Mouse (Mus musculus): ENCODE data around the gene Cep41. TPM values are rescaled to one million over a fixed set of nuclear protein-coding genes. Genes with fewer than 3 reads are reported as not detected.

The Cep41 gene
- polyA plus RNA-seq, 1 experiment from 2014 or later = 17.9 TPM

DNA sequence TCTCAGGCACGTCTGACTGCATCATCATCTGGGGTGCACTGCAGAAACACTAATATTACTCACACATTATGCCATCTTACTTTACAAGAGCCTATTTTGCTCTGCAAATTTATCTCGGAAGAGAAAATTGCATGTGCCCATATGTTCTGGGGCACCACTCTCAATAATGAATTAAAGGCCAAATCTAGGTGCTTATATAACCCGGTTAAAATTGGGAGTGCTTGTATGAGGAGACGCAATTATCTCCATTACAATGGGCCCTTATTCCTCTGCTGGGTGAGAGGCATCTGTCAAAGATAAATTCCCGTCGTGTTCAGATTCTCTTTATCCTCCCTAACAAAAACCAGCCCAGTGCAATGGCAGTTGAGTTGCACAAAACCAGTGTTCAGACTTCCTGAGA, 28.8 kb downstream of the Cep41 start:
- WGBS = 26% methylated on average over 6 of the region's 6 CpGs
- no peak for DNase-seq (ENCODE audit: low spot score)
- peaks cover 79% of the 10 kb centered on the region for H3K4me1 ChIP-seq

DNA sequence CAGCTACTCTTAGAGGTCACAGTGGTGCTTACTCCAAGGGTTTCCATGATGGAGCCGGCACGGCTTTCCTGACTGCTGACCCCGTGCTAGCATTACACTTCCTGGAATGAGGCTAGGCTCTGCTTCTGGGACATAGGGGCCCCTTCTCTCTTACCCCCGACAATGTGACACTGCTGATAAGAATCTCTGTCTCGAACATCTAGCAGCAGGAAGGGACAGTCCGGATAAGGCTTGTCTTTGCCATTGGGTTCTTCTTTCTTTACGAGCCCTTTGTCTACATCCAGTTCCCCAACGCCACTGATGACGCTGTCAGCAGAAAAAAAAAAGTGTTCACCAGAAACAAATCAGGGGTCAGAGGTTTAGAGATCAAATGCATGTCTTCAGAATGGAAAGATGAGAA, 34.9 kb downstream of the Cep41 start:
- Histone ChIP-seq H3K27ac (replicated peaks) (peak overlapping the region; percentile 73), H3K27me3 (replicated peaks; ENCODE audit: low read depth, poor library complexity, severe bottlenecking) (0 out of 2 replicates have a peak, but pooled peaks cover 5% of the 10 kb centered on the region), H3K4me1 (peaks cover 70% of the 10 kb centered on the region), H3K4me3 (no peak overlapping the region), H3K36me3 (replicated peaks) (peaks cover 26% of the 10 kb centered on the region), H3K9me3 (no peaks in the 10 kb centered on the region)
- DNase-seq (ENCODE audit: low spot score) = no peak
- WGBS = 67% methylated on average over 9 of the region's 9 CpGs

More for the DNA sequence above, 28.8 kb downstream of the Cep41 start:
- peaks cover 6% of the 10 kb centered on the region; the same call in 1 of the 2 replicates for H3K36me3 ChIP-seq (replicated peaks)
- no peak overlapping the region for H3K4me3 ChIP-seq
- no peaks in the 10 kb centered on the region for H3K9me3 ChIP-seq
- H3K27ac ChIP-seq (replicated peaks) = peak overlapping the region; percentile 83
- H3K27me3 ChIP-seq (replicated peaks; ENCODE audit: low read depth, poor library complexity, severe bottlenecking) = no peaks in the 10 kb centered on the region; the same call in 1 of the 2 replicates

DNA sequence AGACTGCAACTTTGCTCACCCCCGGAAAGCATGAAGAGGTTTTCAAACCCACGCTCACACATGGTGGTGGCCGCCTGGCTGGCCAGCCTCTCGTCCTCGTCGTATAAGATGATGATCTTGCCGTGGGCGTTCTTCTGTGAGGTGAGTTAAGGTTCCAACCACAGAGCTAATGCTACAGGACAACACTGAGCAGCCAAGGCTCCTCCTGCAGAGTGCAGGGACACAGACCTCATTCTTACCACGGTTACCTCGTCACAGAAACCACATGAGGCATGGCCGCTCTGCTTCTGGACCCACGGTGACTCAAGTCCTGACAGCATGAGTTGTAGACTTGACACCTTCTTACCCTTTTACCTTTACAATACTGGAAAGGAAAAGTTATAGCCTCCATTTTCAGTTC, 36.3 kb downstream of the Cep41 start:
- peaks cover 81% of the 10 kb centered on the region for H3K4me1 ChIP-seq
- peaks cover 26% of the 10 kb centered on the region for H3K36me3 ChIP-seq (replicated peaks)

DNA sequence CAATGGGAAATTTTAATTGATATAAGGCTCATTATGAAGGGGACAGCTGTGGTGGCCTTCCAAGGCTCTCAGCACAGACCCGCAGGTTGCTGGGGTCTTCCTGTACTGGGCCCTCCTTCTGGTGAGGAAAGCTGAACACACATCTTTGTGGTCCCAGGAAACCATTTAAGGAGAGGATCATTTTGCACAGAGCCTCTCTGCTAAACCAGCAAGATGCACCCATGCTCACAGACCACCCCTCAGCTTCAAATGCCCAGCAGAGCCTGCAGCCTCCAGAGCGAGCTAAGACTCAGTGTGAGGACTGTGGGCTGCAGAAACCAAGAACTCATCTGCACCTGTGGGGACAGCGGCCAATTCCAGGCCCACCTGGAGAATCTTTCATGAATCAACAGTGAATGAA, 38.6 kb downstream of the Cep41 start:
- 78% methylated on average over 3 of the region's 3 CpGs for WGBS
- Histone ChIP-seq H3K4me1 (peaks cover 66% of the 10 kb centered on the region), H3K9me3 (no peaks in the 10 kb centered on the region), H3K4me3 (no peak overlapping the region), H3K27ac (replicated peaks) (peak overlapping the region; percentile 85), H3K27me3 (replicated peaks; ENCODE audit: low read depth, poor library complexity, severe bottlenecking) (0 out of 2 replicates have a peak, but pooled peaks cover 5% of the 10 kb centered on the region), H3K36me3 (replicated peaks) (peaks cover 20% of the 10 kb centered on the region)
- no peak for DNase-seq (ENCODE audit: low spot score)

More for the DNA sequence above, 36.3 kb downstream of the Cep41 start:
- no peak for DNase-seq (ENCODE audit: low spot score)
- WGBS = 95% methylated on average over 12 of the region's 12 CpGs
- H3K27ac ChIP-seq (replicated peaks) = peak overlapping the region; percentile 85
- no peaks in the 10 kb centered on the region for H3K9me3 ChIP-seq
- 0 out of 2 replicates have a peak, but pooled peaks cover 5% of the 10 kb centered on the region for H3K27me3 ChIP-seq (replicated peaks; ENCODE audit: low read depth, poor library complexity, severe bottlenecking)
- no peak overlapping the region for H3K4me3 ChIP-seq

DNA sequence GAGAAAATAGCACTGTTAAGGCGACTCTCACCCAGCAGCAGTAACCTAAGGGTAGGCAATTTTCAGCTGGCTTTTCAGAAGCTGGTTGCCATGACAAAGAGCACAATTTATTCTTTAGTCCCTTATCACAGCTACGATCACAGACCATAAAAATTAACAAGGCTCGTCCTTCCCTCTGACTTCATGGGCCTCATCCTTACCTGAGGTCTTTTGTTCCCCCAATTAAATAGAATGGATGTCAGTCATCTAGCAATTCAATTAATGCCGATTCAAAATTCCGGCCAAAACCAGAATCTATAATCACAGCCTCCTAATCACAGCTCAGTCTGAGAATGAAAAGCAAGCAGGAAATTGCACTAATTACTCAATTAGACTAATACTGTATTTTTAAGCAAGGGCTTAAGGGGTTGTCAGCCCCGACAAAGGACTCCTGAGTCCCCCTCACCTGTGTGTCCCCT, 39.1 kb downstream of the Cep41 start:
- H3K27me3 ChIP-seq (replicated peaks; ENCODE audit: low read depth, poor library complexity, severe bottlenecking) = 0 out of 2 replicates have a peak, but pooled peaks cover 5% of the 10 kb centered on the region
- H3K4me1 ChIP-seq = peaks cover 71% of the 10 kb centered on the region
- peaks cover 20% of the 10 kb centered on the region for H3K36me3 ChIP-seq (replicated peaks)
- peak overlapping the region; percentile 85 for H3K27ac ChIP-seq (replicated peaks)
- H3K4me3 ChIP-seq = no peak overlapping the region
- no peak for DNase-seq (ENCODE audit: low spot score)
- WGBS = 33% methylated on average over 6 of the region's 6 CpGs
- H3K9me3 ChIP-seq = no peaks in the 10 kb centered on the region

DNA sequence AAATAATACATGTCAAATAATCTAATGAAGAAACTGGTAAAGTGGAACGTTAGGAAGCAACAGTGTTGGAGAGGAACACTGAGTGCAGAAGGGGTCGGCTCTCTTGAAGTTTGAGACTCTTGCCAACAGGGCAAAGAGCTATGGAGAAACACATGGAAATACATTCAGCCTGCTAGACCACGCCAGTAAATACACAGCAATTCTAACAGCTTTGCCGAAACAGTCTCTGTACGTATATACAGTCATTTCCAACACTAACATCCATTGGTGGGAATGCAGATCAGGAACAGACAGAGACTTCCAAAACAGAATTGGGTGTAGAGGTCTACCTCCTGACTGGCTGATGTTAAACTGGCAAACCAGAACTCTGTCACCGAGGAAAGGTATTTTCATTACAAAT, 40.0 kb downstream of the Cep41 start:
- no peak overlapping the region for H3K4me3 ChIP-seq
- H3K36me3 ChIP-seq (replicated peaks) = peaks cover 14% of the 10 kb centered on the region
- DNase-seq (ENCODE audit: low spot score) = no peak
- H3K4me1 ChIP-seq = peaks cover 67% of the 10 kb centered on the region
- 0 out of 2 replicates have a peak, but pooled peaks cover 5% of the 10 kb centered on the region for H3K27me3 ChIP-seq (replicated peaks; ENCODE audit: low read depth, poor library complexity, severe bottlenecking)
- no peaks in the 10 kb centered on the region for H3K9me3 ChIP-seq
- H3K27ac ChIP-seq (replicated peaks) = peak overlapping the region; percentile 85
- WGBS = 83% methylated on average over 6 of the region's 6 CpGs

DNA sequence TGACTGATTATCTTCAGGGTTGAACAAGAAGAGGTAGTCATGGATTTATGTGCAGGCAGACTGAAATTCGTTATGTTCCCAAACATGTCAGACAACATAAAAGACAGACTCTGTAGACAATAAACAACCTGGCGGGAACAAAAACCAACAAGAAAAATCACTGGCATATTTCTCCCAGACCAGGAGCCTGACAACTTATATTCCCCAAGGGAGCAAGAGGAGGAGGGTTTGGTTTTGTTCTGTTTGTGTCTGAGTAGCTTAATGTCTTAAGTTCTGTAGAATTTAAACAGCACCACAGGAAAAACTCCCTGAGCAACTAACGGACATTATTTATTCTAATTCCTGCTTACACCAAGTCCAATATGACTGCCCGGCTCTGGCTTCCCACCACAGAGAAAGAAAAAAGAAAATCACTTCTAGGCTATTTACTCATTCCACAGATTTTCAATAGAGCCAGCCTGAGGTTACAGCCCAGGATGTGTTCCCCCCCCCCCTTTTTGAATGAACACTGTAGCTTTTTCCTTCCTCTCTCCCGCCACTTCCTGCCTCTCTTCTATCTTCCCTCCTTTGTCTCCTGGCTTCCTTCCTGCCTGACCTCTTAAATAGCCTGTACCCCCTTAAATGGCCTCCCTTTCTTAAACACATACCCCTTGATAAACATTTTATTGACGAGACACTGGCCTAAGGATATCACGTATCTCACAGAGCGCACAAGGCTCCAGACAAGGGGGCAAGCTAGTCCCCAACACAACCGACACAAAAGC, 40.9 kb downstream of the Cep41 start:
- H3K27me3 ChIP-seq (replicated peaks; ENCODE audit: low read depth, poor library complexity, severe bottlenecking) = 0 out of 2 replicates have a peak, but pooled peaks cover 5% of the 10 kb centered on the region
- H3K4me1 ChIP-seq = peaks cover 63% of the 10 kb centered on the region
- DNase-seq (ENCODE audit: low spot score) = no peak
- WGBS = 41% methylated on average over 9 of the region's 9 CpGs
- peak overlapping the region; percentile 85 for H3K27ac ChIP-seq (replicated peaks)
- peaks cover 9% of the 10 kb centered on the region; the same call in 1 of the 2 replicates for H3K36me3 ChIP-seq (replicated peaks)
- no peaks in the 10 kb centered on the region for H3K9me3 ChIP-seq
- no peak overlapping the region for H3K4me3 ChIP-seq

DNA sequence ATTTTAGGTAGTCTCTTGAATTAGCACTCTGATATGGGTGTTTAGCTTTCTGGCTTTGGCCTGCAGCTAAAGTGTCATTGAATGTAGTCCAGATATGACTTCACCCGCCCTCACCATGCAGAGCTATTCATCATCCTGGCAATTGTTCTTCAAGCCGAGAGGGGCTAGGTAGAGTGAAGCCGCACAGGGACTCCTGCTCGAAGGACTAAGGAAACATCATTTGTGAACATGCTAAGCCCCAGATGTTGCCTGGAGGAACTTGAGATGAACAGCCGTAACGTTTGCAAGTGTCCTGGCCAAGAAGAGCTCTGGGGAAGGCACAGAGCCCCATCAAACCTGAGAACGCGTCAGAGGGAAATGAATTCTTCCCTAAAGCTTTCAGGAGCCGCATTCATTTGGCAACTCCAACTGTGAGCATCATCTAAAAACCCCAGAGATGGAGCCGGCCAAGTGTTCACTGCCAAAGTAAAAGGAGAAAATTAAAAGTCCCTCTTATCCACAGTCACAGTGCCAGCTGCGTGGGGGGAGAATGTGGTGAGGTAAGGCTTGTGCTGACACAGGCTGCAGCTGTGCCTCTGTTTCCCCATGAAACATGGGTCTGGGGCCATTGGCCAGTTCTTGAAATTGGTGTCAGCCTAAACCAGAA, 43.8 kb downstream of the Cep41 start:
- WGBS = 88% methylated on average over 11 of the region's 11 CpGs
- peaks cover 50% of the 10 kb centered on the region for H3K4me1 ChIP-seq

DNA sequence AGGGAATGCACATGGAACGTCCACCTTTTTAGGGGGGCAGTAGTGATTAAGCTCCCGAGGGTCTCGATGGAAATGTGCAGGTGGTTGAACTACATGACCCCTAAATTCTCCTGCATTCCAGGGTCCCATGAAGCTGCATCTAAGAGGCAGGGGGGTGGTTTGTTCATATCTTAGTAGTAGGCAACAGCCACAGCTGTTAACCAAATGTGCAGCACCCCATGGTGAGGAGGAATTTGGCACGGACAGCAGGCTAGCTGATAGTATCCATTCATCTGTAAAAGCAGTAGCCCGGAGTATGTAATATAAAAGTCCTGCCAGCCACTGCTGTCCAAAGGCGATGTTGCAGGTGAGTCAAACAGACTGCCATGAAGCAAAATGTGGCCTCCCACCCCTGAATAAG, 48.2 kb downstream of the Cep41 start:
- no peaks in the 10 kb centered on the region for H3K36me3 ChIP-seq (replicated peaks)
- peaks cover 36% of the 10 kb centered on the region for H3K4me1 ChIP-seq
- H3K9me3 ChIP-seq = 0 out of 2 replicates have a peak, but pooled peaks cover 1% of the 10 kb centered on the region
- no peaks in the 10 kb centered on the region for H3K27me3 ChIP-seq (replicated peaks; ENCODE audit: low read depth, poor library complexity, severe bottlenecking)
- H3K27ac ChIP-seq (replicated peaks) = 0 out of 2 replicates have a peak overlapping the region, but pooled peaks have one; percentile 71
- no peak overlapping the region for H3K4me3 ChIP-seq
- 67% methylated on average over 6 of the region's 6 CpGs for WGBS
- no peak for DNase-seq (ENCODE audit: low spot score)

More for the DNA sequence above, 43.8 kb downstream of the Cep41 start:
- Histone ChIP-seq H3K4me3 (no peak overlapping the region), H3K27ac (replicated peaks) (peak overlapping the region; percentile 85), H3K9me3 (no peaks in the 10 kb centered on the region), H3K36me3 (replicated peaks) (no peaks in the 10 kb centered on the region), H3K27me3 (replicated peaks; ENCODE audit: low read depth, poor library complexity, severe bottlenecking) (no peaks in the 10 kb centered on the region)
- no peak for DNase-seq (ENCODE audit: low spot score)

DNA sequence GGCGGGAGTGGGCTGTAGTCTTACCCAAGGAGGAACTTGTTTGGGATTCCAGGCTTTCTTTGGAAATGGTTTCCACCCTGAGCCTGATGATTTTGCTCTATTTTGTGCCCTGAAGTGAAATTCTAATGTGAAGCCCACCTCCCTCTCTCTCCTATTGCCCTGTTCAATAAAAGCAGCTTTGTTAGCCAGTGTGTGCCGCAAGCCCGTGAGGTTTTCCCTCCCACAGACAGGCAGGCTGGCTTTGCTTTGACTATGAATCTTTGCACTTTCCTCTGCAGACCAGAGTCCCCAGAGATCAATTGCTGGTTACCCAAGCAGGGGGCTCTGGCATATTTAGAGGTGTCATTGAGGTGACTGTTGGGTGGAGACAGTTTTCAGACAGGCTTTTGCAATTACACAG, 49.1 kb downstream of the Cep41 start:
- Histone ChIP-seq H3K27me3 (replicated peaks; ENCODE audit: low read depth, poor library complexity, severe bottlenecking) (no peaks in the 10 kb centered on the region), H3K4me1 (peaks cover 30% of the 10 kb centered on the region), H3K4me3 (no peak overlapping the region), H3K9me3 (peaks cover 6% of the 10 kb centered on the region; the same call in 1 of the 2 replicates), H3K27ac (replicated peaks) (peak overlapping the region; percentile 71), H3K36me3 (replicated peaks) (no peaks in the 10 kb centered on the region)
- no peak for DNase-seq (ENCODE audit: low spot score)
- 40% methylated on average over 3 of the region's 3 CpGs for WGBS

DNA sequence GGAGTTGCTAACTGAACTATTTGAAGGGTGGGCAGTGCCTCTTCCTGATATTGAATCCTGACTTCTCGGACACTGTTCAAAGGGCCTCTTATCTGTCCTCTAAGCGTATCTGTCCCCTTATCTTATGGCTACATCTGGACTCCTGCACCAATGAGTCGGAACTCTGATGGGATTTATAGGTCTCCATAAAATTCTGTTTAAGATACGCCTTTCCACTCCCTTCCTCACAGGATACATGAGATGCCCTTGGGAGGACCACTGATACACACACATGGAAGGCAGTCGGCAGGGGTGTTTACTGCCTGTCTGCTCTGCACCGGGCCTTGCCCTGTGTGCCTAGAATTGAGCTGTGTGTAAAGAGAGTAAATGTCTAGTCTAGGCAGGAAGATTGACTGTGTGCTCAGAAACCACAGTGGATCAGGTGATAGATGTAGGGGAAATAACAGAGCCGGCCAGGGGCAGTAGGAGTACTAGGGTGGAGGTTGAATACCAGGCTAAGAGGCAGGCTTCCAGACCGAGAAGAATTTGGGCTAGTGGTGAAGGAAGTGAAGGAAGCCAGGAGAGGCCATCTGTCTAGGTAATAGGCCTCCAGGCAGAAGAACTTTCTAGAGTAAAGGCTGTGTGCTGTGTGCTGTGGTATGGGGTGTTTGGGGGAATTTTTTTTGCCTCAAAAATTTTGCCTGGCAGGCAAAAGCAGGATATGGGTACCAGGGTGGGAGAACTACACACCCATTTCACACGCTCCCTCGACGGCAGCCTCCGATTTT, 49.7 kb downstream of the Cep41 start:
- 75% methylated on average over 12 of the region's 12 CpGs for WGBS
- Histone ChIP-seq H3K4me1 (peaks cover 28% of the 10 kb centered on the region), H3K27ac (replicated peaks) (peak overlapping the region; percentile 71), H3K27me3 (replicated peaks; ENCODE audit: low read depth, poor library complexity, severe bottlenecking) (no peaks in the 10 kb centered on the region), H3K36me3 (replicated peaks) (no peaks in the 10 kb centered on the region), H3K9me3 (peaks cover 10% of the 10 kb centered on the region; the same call in 1 of the 2 replicates), H3K4me3 (no peak overlapping the region)
- DNase-seq (ENCODE audit: low spot score) = no peak

DNA sequence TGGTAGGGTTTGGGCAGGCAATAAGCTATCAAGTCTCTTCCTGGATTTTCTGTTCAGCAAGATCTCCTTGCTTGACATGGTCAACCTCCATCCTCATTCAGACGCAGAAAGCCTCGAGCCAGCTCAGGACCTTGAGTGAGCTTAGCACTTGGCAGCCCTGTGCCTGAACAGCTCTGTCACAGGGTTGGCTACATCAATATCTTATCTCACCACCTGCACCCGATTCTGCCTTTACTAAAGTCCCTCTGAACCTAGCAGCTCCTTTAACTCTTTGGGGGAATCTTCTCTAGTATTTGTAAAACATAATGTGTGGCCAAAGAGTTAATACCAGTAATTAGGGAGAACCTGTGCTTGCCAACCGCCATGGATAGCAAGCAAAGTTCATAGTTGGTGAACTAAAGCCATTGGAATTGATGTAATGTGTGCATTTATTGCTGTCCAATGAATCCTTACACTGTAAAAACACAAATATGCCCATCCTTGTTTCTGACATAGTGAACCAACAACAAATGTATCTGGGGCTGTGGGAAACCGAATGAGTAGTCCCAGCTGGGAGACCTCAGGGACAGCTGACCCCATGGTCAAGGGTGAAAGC, 54.8 kb downstream of the Cep41 start, which contains the start of gene Cpa1:
Gene Cpa1, plus strand, starts transcription at position 545 of the 595 bp plus-strand sequence.
- no peaks in the 10 kb centered on the region for H3K36me3 ChIP-seq (replicated peaks)
- 93% methylated on average over 5 of the region's 5 CpGs for WGBS
- no peak within 1 kb of the TSS for H3K4me3 ChIP-seq
- no peaks in the 10 kb centered on the region for H3K27me3 ChIP-seq (replicated peaks; ENCODE audit: low read depth, poor library complexity, severe bottlenecking)
- H3K27ac ChIP-seq (replicated peaks) = peak within 1 kb of the TSS; percentile 58
- H3K4me1 ChIP-seq = peaks cover 37% of the 10 kb centered on the region
- no peak for DNase-seq (ENCODE audit: low spot score)
- H3K9me3 ChIP-seq = peaks cover 10% of the 10 kb centered on the region; the same call in 1 of the 2 replicates

Measured in embryonic facial prominence, embryonic 10.5 days (tissue).